Mouse (Mus musculus) CD4-positive, CD25-positive, alpha-beta regulatory T cell, adult 2 months (primary cell): ENCODE results near the gene B430218F22Rik.
A peak's percentile ranks its signal among the peaks of the same experiment; 100 is the strongest.
"Not testable (repeated sequence)": the region's sequence is repeated elsewhere in the genome, so short reads cannot be mapped to it uniquely, and the experiment has no call there.

Experiments used
- DNase-seq: peaks from one replicate; pipeline ENCODE4 v3.0.0-alpha.2; 2012; ENCODE audit warnings: low read depth, low spot score

B430218F22Rik gene

DNA sequence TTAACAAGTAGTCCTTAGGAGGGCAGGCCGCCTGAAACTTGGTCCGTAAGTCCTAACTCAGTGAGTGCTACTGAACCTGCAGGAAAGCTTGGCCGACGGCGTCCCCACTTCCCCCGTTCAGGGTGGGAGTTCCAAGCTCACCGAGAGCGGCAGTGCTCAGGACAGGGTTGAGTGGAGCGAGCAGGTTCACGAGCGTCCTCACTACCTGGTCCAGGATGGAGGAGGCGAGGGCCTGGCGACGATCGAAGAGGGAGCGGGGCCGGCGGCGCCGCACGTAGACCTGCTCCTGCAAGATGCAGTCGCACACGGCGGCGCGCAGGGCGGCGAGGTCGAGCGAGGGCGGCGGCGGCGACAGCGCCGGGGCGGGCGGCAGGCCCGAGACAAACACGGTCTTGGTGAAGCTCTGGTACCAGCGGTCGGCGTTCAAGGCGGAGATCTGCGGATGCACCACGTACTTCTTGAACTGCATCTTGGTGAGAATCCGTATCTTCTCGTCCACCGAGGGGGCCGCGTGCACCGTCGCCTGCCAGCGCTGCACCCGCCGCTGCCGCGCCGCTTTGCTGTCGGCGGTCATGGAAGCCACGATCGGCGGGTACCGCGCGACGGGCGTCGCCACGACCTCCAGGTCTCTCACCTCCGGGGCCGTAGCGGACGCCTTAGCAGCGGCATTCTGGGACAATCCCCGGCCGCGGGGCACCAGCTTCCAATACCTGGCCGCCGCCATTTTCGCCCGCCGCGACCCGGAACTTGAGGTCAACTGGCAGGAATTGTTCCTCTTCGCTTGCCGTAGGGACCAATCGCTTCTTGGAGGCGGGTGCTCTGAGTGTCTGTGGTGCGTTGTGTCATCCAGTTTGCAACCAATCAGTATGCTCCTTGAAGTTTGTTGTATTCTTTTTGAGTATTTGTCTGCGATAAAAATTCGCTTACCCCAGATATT is at the start of gene B430218F22Rik, which contains the start of gene Mrps30:
B430218F22Rik (plus strand) TSS at position 120 of the 937 bp plus-strand sequence.
Mrps30 (minus strand) TSS at position 742 of the 937 bp plus-strand sequence.
- DNase-seq = peak; percentile 98

DNA sequence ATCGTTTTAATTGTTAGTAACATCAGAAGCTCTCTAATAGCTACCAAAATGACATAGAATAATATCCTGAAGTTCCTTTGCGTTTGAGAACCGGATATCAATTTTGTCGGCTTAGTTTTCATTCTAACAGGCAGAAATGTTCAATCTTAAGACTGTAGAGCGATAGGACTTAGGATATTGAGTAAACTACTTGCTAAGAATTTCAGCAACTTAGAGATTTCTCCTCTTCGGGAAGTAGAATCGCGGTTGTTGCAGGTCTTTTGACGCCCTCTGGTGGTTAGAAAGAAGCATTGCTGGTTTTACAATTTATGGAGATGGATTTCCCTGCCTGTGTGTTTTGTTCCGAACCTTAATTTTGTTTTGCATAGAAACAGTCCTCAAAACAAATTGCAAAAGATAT is 36.2 kb upstream of the B430218F22Rik start:
- peak; percentile 42 for DNase-seq

DNA sequence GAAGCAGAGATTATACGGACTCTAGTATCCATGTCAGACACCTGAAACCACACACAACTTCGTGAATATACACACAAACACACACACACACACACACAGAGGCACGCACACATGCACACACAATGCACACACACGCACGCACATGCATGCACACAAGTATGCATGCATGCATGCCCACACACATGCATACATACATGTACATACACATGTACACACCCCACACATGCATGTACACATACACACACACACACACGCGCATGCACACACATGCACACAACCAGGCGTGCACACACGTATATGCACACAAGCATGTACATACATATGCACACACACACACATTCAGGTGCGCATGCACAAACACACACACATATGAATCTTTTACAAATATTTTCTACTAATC is 35.6 kb upstream of the B430218F22Rik start:
- no peak for DNase-seq

DNA sequence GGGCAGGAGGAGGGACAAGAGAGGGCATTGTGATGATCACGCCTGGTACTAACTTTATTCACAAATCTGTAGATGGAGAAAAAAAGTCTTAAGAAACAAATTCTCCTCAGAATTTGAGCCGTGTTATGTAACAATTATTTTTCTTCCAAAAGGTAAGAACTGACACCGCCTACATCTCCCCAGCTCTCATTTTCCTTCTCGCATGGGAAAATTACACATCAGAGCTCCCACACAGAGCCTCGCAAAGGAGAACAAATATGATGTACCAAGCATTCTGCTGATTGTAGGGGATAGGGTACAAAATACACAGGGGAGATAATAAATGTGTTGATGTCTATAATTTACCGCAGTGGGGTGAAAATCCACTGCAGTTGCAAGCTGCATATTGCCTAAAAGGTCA is 23.1 kb upstream of the B430218F22Rik start:
- DNase-seq = no peak

DNA sequence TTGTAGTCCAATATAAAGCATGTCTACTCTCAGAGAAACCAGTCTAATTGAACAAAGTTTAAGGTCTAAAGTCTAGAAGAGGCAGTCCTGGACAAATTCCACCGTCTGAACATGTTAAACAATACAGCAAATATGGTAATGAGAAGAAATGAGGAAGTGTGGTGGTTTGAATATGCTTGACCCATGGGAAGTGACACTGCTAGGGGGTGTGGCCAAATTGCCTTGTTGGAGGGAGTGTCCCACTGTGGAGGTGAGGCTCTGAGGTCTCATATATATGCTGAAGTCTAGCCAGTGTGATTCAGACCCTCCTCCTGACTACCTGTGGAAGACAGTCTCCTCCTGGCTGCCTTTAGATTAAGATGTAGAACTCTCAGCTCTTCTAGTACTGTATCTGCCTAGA is 20.7 kb upstream of the B430218F22Rik start:
- no peak for DNase-seq

DNA sequence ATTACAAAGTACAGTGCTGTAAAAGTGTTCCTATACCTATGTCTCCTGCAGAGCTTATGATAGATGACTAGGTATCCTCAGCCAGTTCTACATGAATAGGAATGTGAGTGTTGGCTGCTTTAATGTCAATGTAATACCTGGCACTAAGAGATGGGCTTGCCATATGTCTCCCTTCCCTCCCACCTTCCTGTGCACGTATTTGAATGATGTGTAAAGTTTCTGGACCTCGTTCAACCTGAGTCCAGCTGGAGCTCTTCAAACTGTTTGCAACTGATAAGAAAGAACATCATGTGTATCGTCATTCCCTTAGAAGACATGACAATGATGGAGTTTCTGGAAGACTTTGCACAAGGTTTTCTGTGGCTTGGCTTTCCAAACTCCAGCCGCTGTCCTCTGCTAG is 13.6 kb upstream of the B430218F22Rik start:
- DNase-seq = no peak

DNA sequence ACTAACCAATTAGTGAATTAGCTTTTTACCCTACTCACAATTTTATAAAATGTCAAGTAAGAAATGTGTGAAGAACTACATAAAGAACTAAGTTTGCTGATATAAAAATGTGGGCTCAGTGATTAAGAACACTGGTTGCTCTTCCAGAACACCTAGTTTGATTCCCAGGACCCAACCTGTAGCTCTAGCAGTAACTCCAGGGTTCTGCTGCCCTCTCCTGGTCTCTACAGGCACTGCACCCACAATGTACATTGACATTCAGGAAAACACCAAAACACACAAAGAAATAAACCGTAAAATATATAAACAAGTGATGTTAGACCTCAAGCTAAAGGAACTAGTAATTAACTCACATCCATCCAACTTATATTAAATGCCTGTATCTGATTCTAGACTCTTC is 7.3 kb upstream of the B430218F22Rik start:
- DNase-seq = peak; percentile 74

DNA sequence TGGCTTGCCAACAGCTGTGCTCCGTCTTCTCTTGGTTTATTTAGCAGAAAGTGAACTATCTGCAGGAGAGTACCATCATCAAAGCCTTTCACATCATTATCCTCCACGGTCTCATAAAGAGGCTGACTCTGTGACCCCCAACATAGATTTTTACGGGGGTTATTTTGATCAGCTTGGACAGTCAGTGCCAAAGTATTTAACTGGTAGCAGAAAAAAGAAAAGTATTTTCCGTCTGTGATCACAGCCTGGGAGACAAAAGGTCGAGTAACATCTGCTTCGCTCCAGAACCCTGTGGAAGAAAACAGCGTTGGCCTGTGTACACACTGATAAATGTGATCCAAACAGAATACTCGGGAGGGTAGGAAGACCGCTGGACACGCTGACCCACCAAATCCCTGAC is 6.0 kb upstream of the B430218F22Rik start:
- DNase-seq = no peak

DNA sequence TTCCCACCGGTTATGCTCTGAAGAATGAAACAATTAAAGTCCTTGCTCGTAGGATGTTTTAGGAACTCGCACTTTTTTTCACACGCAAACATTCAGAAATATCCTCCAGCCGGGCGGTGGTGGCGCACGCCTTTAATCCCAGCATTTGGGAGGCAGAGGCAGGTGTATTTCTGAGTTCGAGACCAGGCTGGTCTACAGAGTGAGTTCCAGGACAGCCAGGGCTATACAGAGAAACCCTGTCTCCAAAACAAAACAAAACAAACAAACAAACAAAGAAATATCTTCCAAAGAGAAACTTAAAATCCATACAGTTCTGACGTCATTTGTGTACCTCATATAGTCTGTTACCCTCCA is 995 bp downstream of the B430218F22Rik start:
- DNase-seq = not testable (repeated sequence)

DNA sequence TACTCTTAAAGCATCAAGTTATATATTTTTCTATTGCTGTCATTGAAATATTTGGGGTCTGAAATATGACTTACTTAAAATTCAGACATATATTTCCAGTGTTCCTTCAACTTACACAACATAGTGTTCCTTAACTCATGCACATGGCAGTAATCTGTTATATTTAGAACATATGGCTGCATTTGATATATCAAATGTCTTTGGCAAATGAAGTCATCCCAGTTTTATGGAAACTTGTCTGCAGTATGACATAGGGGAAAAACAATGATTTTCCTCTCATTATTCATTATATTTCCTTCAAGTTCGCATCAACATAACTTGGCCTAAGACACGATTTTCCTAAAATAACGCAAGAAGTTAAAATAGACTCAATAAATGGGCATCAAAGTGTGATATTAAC is 9.4 kb downstream of the B430218F22Rik start:
- no peak for DNase-seq

DNA sequence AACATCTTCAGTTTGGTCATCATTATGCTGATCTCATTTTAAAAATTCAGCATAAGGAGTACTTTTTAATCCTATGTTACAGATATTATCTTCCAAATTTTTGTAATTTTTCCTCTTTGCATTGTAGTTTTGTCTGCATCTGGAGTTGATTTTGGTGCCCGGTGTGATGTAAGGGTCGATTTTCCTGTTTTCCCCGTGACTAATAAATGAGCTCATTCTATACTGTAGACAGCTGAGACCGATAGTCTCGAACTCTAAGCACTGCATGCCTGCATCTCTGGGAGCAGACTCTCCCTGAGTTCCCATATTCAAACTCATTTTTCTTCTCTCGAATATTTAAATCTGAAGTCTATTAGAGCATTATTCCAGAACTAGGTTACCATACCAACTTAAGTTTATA is 13.9 kb downstream of the B430218F22Rik start:
- DNase-seq = no peak

DNA sequence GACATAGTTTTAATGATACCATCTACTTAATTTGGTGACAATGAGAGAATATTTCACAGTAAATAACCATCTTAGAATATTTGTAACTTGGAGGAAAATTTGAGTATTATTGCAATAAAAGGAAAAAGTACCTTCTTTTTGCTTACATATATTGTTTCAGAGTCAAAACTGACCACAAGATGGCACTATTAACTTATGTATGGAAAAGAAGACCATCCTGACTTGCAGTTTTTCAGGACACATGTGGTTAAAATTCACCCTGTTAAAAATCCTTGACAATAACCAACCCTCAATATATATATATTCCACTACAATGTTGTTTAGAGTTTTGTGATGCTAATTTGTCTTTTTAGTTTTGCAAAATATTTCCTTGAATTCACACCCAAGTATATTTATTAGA is 17.1 kb downstream of the B430218F22Rik start:
- peak; percentile 39 for DNase-seq

DNA sequence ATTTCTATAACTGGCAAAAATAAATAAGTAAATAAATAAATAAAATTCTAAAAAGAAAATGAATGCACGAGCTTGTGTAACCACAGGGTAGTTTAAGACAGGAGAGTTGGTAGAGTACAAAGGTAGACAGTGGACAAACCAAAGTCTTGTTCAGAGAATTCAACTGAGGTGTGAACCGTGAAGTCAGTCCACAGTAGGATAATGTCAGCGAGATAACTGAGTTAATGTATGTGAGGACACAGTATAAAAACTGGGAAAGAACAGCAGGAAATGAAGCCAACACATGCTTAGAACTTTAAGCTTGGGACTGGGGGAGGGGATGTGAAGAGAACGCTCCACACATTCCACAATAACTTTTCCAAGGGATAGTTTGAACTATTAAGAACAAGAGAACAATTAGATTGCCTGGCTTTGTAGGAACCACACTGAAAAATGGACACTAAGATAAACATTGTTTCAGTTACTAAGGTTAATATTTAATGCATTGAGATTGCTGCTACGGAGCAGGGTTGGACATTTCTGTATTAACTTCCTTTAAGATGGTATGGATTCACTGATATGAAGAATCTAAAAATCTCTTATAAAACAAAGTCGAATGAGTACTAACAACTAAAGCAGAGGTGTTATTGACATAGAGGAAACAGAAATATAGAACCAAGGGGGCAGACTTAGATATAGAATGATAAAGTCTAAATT is 25.0 kb downstream of the B430218F22Rik start:
- DNase-seq = no peak

DNA sequence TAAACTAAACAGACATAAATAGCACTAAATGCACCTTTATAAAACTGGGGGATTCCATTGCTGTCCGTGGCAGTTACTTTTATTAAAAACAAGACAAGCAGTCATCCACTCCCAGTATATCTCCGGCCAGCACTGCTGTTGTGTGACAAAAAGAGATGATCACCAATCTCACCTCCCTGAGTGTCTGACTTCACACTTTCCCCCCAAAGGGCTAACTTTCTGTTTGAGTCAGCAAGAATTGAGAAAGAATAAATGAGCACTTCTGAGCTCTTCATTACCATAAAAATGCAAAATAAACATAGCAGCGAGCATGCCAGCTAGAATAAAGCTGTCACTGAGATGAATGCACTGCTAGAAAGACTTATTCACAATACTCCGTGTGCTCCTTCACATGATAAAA is 31.7 kb downstream of the B430218F22Rik start:
- no peak for DNase-seq

DNA sequence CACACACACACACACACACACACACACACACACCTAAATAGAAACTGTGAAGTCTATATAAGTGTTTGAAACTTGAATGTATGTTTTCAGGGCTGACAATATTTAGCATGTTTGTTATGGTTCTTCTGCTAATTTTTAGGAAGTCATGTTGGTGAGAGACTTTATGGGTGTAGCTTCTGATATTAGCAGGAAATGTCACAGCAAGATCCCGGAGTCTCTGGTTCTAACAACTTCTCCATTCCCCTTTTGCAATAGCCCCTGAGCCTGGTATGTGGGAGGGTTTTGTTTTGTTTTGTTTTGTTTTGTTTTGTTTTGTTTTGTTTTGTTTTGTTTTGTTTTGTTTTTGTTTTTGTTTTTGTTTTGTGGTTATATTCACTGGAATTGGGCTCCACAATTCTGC is 34.0 kb downstream of the B430218F22Rik start:
- DNase-seq = no peak

DNA sequence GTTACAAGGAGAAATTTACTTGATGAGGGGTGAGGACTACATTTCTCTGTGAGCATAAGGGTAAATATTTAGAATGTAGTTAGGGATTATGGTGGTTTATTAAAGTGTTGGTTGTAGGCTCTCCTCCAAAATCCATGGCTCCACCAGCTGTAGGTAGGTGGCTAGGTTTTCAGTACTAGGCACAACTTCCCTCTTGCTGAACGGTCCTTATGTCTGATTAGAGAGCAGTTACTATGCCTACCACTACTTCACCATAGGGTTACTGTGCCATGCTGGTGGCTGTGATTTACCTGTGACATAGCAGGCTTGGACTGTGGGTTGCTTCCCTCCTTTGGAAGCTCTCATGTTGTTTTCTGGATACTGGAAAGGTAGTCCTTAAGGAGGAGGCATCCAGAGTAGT is 34.4 kb downstream of the B430218F22Rik start:
- DNase-seq = no peak
